Mouse (Mus musculus): ENCODE results near the gene Casp6. TPM values are rescaled to one million over a fixed set of nuclear protein-coding genes. Genes with fewer than 3 reads are reported as not detected.
A peak's percentile ranks its signal among the peaks of the same experiment; 100 is the strongest.

The Casp6 gene
- polyA plus RNA-seq (2014; fragmentation: Nextera tagmentation; extraction: Ambion mirVana): 53.3 and 55.5 TPM in 2 replicates

- DNase-seq (ENCODE audit: low spot score) (peak; percentile 92), ATAC-seq (ENCODE audit: low read depth) (peak; percentile 97)
- Histone ChIP-seq H3K27ac (replicated peaks; ENCODE audit: low read depth, low read length) (peak within 1 kb of the TSS; percentile 61), H3K36me3 (ENCODE audit: control insufficient read depth, insufficient read depth, low read length) (no peaks in the 10 kb centered on the region; the same call in 1 of the 2 replicates), H3K4me2 (ENCODE audit: low read depth, low read length) (peak within 1 kb of the TSS; percentile 57), H3K4me1 (ENCODE audit: control insufficient read depth, insufficient read depth, low read length) (peaks cover 10% of the 10 kb centered on the region), H3K9me3 (ENCODE audit: control insufficient read depth, low read length) (no peaks in the 10 kb centered on the region), H3K9ac (ENCODE audit: low read depth, low read length) (peak within 1 kb of the TSS; percentile 80), H3K4me3 (ENCODE audit: low read depth, low read length) (peak within 1 kb of the TSS; percentile 66), H3K27me3 (replicated peaks; ENCODE audit: control insufficient read depth, insufficient read depth, low read length) (no peaks in the 10 kb centered on the region)
- under 1% methylated on average over 27 of the region's 34 CpGs for WGBS
Observed at GRCm38 (mm10) chr3:129901271-129901809, at the start of gene Casp6. TSS of gene Casp6 (plus strand) at chr3:129901425.

GRCm38 (mm10) chr3:129862592-129862991 lies 38.6 kb upstream of the Casp6 start:
- H3K36me3 ChIP-seq (ENCODE audit: control insufficient read depth, insufficient read depth, low read length): no peaks in the 10 kb centered on the region
- no peak overlapping the region for H3K27ac ChIP-seq (replicated peaks; ENCODE audit: low read depth, low read length)
- no peak overlapping the region for H3K9ac ChIP-seq (ENCODE audit: low read depth, low read length)
- no peak overlapping the region for H3K4me2 ChIP-seq (ENCODE audit: low read depth, low read length)
- H3K9me3 ChIP-seq (ENCODE audit: control insufficient read depth, low read length): 0 out of 2 replicates have a peak, but pooled peaks cover 9% of the 10 kb centered on the region
- H3K4me3 ChIP-seq (ENCODE audit: low read depth, low read length): no peak overlapping the region
- no peaks in the 10 kb centered on the region for H3K4me1 ChIP-seq (ENCODE audit: control insufficient read depth, insufficient read depth, low read length)
- H3K27me3 ChIP-seq (replicated peaks; ENCODE audit: control insufficient read depth, insufficient read depth, low read length): no peaks in the 10 kb centered on the region
- ATAC-seq (ENCODE audit: low read depth) (no peak), DNase-seq (ENCODE audit: low spot score) (no peak)
- WGBS: 73% methylated on average over 2 of the region's 2 CpGs

GRCm38 (mm10) chr3:129863698-129864097 lies 37.5 kb upstream of the Casp6 start:
- Histone ChIP-seq H3K36me3 (ENCODE audit: control insufficient read depth, insufficient read depth, low read length) (no peaks in the 10 kb centered on the region), H3K9ac (ENCODE audit: low read depth, low read length) (no peak overlapping the region), H3K9me3 (ENCODE audit: control insufficient read depth, low read length) (0 out of 2 replicates have a peak, but pooled peaks cover 4% of the 10 kb centered on the region), H3K27ac (replicated peaks; ENCODE audit: low read depth, low read length) (no peak overlapping the region), H3K4me1 (ENCODE audit: control insufficient read depth, insufficient read depth, low read length) (no peaks in the 10 kb centered on the region), H3K27me3 (replicated peaks; ENCODE audit: control insufficient read depth, insufficient read depth, low read length) (no peaks in the 10 kb centered on the region), H3K4me2 (ENCODE audit: low read depth, low read length) (no peak overlapping the region), H3K4me3 (ENCODE audit: low read depth, low read length) (no peak overlapping the region)
- DNase-seq (ENCODE audit: low spot score) (no peak), ATAC-seq (ENCODE audit: low read depth) (no peak)
- 55% methylated on average over 14 of the region's 14 CpGs for WGBS

GRCm38 (mm10) chr3:129877327-129877726 lies 23.9 kb upstream of the Casp6 start:
- ATAC-seq (ENCODE audit: low read depth): no peak; the same call in 1 of the 2 replicates
- peaks cover 4% of the 10 kb centered on the region; the same call in 1 of the 2 replicates for H3K4me1 ChIP-seq (ENCODE audit: control insufficient read depth, insufficient read depth, low read length)
- H3K9me3 ChIP-seq (ENCODE audit: control insufficient read depth, low read length): no peaks in the 10 kb centered on the region
- H3K27me3 ChIP-seq (replicated peaks; ENCODE audit: control insufficient read depth, insufficient read depth, low read length): peaks cover 5% of the 10 kb centered on the region; the same call in 1 of the 2 replicates
- H3K9ac ChIP-seq (ENCODE audit: low read depth, low read length): no peak overlapping the region
- no peak overlapping the region for H3K4me3 ChIP-seq (ENCODE audit: low read depth, low read length)
- no peak overlapping the region for H3K27ac ChIP-seq (replicated peaks; ENCODE audit: low read depth, low read length)
- H3K4me2 ChIP-seq (ENCODE audit: low read depth, low read length): no peak overlapping the region
- 80% methylated on average over 10 of the region's 10 CpGs for WGBS
- peak; percentile 82 for DNase-seq (ENCODE audit: low spot score)
- H3K36me3 ChIP-seq (ENCODE audit: control insufficient read depth, insufficient read depth, low read length): no peaks in the 10 kb centered on the region

- Histone ChIP-seq H3K27ac (replicated peaks; ENCODE audit: low read depth, low read length) (peak within 1 kb of the TSS; percentile 63; the same call in 1 of the 2 replicates), H3K9ac (ENCODE audit: low read depth, low read length) (peak within 1 kb of the TSS; percentile 78), H3K36me3 (ENCODE audit: control insufficient read depth, insufficient read depth, low read length) (no peaks in the 10 kb centered on the region), H3K4me3 (ENCODE audit: low read depth, low read length) (peak within 1 kb of the TSS; percentile 72), H3K9me3 (ENCODE audit: control insufficient read depth, low read length) (no peaks in the 10 kb centered on the region), H3K4me1 (ENCODE audit: control insufficient read depth, insufficient read depth, low read length) (peaks cover 4% of the 10 kb centered on the region; the same call in 1 of the 2 replicates), H3K27me3 (replicated peaks; ENCODE audit: control insufficient read depth, insufficient read depth, low read length) (peaks cover 5% of the 10 kb centered on the region; the same call in 1 of the 2 replicates), H3K4me2 (ENCODE audit: low read depth, low read length) (peak within 1 kb of the TSS; percentile 96)
- ATAC-seq (ENCODE audit: low read depth): peak; percentile 90
- 1% methylated on average over 27 of the region's 66 CpGs for WGBS
- peak; percentile 93 for DNase-seq (ENCODE audit: low spot score)
Observed at GRCm38 (mm10) chr3:129878405-129879021, 22.7 kb upstream of the Casp6 start, which contains the start of gene Pla2g12a. TSS of gene Pla2g12a (plus strand) at chr3:129878606.

- Histone ChIP-seq H3K4me2 (ENCODE audit: low read depth, low read length) (peak overlapping the region; percentile 96), H3K9ac (ENCODE audit: low read depth, low read length) (peak overlapping the region; percentile 78), H3K4me1 (ENCODE audit: control insufficient read depth, insufficient read depth, low read length) (peaks cover 4% of the 10 kb centered on the region; the same call in 1 of the 2 replicates), H3K9me3 (ENCODE audit: control insufficient read depth, low read length) (no peaks in the 10 kb centered on the region), H3K27me3 (replicated peaks; ENCODE audit: control insufficient read depth, insufficient read depth, low read length) (peaks cover 5% of the 10 kb centered on the region; the same call in 1 of the 2 replicates), H3K27ac (replicated peaks; ENCODE audit: low read depth, low read length) (no peak overlapping the region), H3K36me3 (ENCODE audit: control insufficient read depth, insufficient read depth, low read length) (no peaks in the 10 kb centered on the region), H3K4me3 (ENCODE audit: low read depth, low read length) (peak overlapping the region; percentile 72)
- DNase-seq (ENCODE audit: low spot score): peak; percentile 51
- 1% methylated on average over 20 of the region's 25 CpGs for WGBS
- peak; percentile 27 for ATAC-seq (ENCODE audit: low read depth)
Observed at GRCm38 (mm10) chr3:129879131-129879757, 22.0 kb upstream of the Casp6 start.

- Histone ChIP-seq H3K36me3 (ENCODE audit: control insufficient read depth, insufficient read depth, low read length) (no peaks in the 10 kb centered on the region), H3K27me3 (replicated peaks; ENCODE audit: control insufficient read depth, insufficient read depth, low read length) (peaks cover 5% of the 10 kb centered on the region; the same call in 1 of the 2 replicates), H3K27ac (replicated peaks; ENCODE audit: low read depth, low read length) (no peak overlapping the region), H3K4me3 (ENCODE audit: low read depth, low read length) (no peak overlapping the region), H3K9ac (ENCODE audit: low read depth, low read length) (no peak overlapping the region), H3K4me2 (ENCODE audit: low read depth, low read length) (peak overlapping the region; percentile 96), H3K9me3 (ENCODE audit: control insufficient read depth, low read length) (no peaks in the 10 kb centered on the region), H3K4me1 (ENCODE audit: control insufficient read depth, insufficient read depth, low read length) (peaks cover 4% of the 10 kb centered on the region; the same call in 1 of the 2 replicates)
- DNase-seq (ENCODE audit: low spot score) (no peak), ATAC-seq (ENCODE audit: low read depth) (no peak)
- WGBS: 70% methylated on average over 2 of the region's 2 CpGs
Observed at GRCm38 (mm10) chr3:129879913-129880312, 21.3 kb upstream of the Casp6 start.

GRCm38 (mm10) chr3:129880925-129881593 lies 20.2 kb upstream of the Casp6 start:
- H3K9me3 ChIP-seq (ENCODE audit: control insufficient read depth, low read length): no peaks in the 10 kb centered on the region
- ATAC-seq (ENCODE audit: low read depth): no peak
- DNase-seq (ENCODE audit: low spot score): no peak
- peaks cover 4% of the 10 kb centered on the region; the same call in 1 of the 2 replicates for H3K4me1 ChIP-seq (ENCODE audit: control insufficient read depth, insufficient read depth, low read length)
- H3K27me3 ChIP-seq (replicated peaks; ENCODE audit: control insufficient read depth, insufficient read depth, low read length): peaks cover 5% of the 10 kb centered on the region; the same call in 1 of the 2 replicates
- H3K4me3 ChIP-seq (ENCODE audit: low read depth, low read length): no peak overlapping the region
- no peaks in the 10 kb centered on the region for H3K36me3 ChIP-seq (ENCODE audit: control insufficient read depth, insufficient read depth, low read length)
- no peak overlapping the region for H3K27ac ChIP-seq (replicated peaks; ENCODE audit: low read depth, low read length)
- WGBS: 63% methylated on average over 8 of the region's 8 CpGs
- H3K4me2 ChIP-seq (ENCODE audit: low read depth, low read length): no peak overlapping the region
- H3K9ac ChIP-seq (ENCODE audit: low read depth, low read length): no peak overlapping the region

Data from embryonic facial prominence, embryonic 14.5 days (tissue).